Mouse (Mus musculus) granulocyte monocyte progenitor cell, adult 5-6 weeks (primary cell): Measurements from ENCODE around the gene Mpv17l2. TPM values are rescaled to one million over a fixed set of nuclear protein-coding genes. Genes with fewer than 3 reads are reported as not detected.

ENCODE experiments used
- ATAC-seq: replicated peaks from 2 replicates; pipeline ENCODE4 v1.8.0; 2016; ENCODE audit warnings: mild to moderate bottlenecking, moderate TSS enrichment, inconsistent platforms; ENCODE audit not compliant: poor library complexity, severe bottlenecking
- total RNA-seq, 2 experiments: library from RNA; stranded (forward) in 1 of 2; stranded (reverse) in 1 of 2; fragments of 200-712, 200-1000 nt in 1 of 2; fragments of >200 nt in 1 of 2; fragmentation: Nextera tagmentation in 1 of 2; gene quantifications; 2 replicates each; pipeline ENCODE4 v1.2.3; 2014 to 2017

Gene Mpv17l2
- total RNA-seq, 2 experiments from 2014 or later: 9.0 to 41.1 TPM

- ATAC-seq: peak; percentile 84
These were observed 30.8 kb downstream of the Mpv17l2 start for GRCm38 (mm10) chr8:70729808-70730475.

DNA sequence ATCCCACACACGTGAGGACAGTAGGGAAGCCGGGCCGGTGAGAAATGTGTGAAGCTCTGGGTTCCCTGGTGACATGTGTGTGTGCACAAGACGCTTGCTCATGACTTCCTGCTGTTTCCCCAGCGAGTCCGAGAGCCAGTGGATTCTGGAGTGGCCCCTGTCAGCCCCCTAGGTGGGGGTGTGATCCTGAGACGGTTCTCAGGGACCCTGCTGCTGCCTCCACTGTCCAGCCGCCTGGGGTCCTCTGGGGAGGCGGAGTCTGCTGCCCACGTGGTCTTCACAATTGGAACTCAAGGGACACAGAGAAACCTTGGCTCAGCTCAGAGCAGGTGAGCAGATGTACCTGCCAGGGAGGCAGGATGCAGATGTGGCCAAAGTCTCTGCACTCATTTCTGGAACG lies 34.0 kb downstream of the Mpv17l2 start:
- no peak for ATAC-seq

DNA sequence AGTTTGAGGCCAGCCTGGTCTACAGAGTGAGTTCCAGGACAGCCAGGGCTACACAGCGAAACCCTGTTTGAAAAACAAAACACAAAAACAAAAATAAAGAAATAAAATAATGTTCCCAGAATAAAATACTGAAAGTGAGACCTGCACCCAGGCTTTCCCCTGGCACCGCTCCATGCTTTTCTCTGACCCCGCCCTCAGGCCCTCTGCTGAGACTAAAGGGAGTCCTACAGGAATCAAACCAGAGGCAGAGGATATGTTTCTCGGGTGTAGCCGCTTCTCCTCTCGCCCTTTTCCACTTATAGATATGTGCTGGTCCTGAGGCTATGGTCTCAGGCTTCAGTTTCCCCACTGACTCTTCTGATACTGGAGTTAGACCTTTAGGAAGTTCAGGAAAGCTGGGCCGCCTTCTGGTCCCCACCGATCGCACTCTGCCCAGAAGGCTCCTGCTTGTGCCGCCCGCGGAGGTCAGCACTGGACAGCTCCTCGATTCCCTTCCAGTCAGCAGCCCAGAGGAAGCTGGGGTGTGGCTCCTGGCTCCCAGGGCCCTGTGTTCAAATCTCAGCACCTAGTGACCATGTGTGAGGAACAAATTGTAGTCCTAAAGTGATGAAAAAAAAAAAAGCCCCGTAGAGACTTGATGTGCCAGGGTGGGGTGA lies 34.8 kb downstream of the Mpv17l2 start:
- 0 out of 2 replicates have a peak, but pooled peaks have one; percentile 26 for ATAC-seq

DNA sequence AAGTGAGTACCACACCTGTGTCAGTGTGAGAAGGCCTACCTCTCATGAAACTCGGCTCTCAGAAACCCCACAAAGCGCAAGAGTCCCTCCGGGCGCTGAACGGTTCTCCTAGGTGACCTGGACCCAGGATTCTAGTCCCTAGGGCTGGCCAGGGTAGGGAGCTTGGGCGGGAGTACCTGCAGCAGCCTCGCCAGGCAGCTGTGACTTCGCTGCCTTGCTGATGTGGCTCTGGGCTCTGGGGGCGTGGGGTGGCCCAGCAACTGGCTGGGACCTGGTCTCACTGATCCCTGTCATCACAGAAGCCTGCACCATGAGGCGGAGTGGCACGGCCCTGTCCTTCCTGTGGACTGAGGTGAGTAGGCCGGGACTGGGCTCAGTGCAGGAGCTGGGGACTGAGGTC lies 36.5 kb downstream of the Mpv17l2 start:
- ATAC-seq: no peak

- ATAC-seq: no peak
These were observed 37.1 kb downstream of the Mpv17l2 start, which contains the start of gene Pde4c for GRCm38 (mm10) chr8:70723486-70724210. Gene Pde4c, plus strand, starts transcription at chr8:70723720.

- ATAC-seq: no peak
These were observed 39.1 kb downstream of the Mpv17l2 start for GRCm38 (mm10) chr8:70721601-70722000.

DNA sequence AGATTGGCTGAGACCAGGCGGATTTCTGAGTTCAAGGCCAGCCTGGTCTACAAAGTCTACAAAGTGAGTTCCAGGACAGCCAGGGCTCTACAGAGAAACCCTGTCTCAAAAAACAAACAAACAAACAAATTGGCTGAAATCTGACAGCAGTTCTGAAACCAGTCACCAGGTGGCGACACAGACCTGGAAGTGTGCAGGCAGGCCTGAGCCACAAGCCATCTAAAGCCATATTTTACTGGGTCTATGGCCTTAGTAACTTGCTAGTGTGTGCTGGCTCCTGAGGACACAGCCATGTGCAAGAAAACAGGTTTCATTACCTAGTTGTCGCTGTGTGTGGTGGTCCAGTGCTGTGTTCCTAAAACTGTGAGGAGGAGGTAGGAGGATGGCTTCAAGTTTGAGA lies 40.0 kb downstream of the Mpv17l2 start:
- peak; percentile 52 for ATAC-seq

DNA sequence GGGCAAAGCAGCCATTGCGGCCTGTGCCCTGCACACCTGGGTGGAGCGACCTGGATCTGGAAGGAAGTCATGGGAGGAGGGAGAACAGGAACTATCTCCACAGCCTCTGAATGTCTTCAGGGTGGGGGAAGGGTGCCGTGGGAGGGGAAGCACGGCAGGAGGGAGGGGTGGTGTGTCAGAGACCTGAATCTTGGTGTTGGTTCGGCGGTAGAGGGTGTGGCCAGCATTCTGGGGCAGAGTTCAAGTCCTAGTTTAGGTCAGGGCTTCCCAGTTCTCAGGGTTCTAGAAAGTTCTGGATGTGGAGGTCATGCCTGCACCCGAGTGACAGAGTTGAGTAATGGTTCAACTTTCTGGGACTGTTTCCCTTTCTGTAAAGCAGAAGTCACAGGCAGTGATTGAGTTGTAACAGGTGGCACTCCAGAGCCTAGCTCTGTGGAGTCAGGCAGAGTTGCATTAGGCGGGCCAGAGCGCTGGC lies 40.9 kb downstream of the Mpv17l2 start:
- ATAC-seq: peak; percentile 42

- ATAC-seq: peak; percentile 75
These were observed 42.4 kb downstream of the Mpv17l2 start, which contains the start of gene Gm3336 for GRCm38 (mm10) chr8:70718297-70718696. Gene Gm3336, plus strand, starts transcription at chr8:70718543.

DNA sequence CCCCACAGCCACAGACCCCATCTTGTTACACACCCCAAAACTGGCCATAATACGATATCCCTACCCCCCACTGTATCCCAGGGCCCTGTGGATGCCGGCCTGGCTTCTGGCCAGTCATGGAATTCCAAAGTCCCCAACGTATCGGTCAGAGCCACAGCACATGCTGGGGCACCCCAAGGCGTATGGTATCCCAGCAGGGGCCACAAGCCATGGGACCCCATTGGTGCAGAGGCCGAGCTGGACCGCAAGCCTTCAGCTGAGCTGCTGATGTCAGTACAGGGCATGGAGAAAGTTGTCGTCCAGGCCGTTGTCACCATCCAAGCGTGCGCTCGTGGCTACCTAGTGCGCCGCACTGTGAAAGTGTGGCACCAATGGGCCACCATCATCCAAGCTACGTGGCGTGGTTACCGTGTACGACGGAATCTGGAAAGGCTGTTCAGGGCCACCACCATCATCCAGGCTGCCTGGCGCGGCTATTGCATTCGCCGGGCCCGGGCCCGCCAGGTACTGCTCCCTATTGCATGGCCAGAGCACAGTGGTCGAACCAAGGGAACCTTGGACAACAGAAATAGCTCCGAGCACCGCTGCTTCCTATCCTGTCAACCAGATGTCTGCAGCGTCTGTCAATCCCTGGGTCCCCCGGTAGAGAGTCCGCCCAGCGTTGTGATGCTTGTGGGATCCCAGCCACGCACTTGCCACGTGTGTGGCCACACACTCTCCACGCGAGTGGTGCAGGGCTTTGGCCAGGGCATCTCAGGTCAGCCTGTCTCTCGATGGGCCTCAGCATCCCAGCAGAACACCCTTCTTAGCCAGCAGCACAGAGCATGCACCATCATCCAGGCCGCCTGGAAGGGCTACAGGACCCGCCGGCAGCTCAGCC lies 44.0 kb downstream of the Mpv17l2 start:
- ATAC-seq: no peak

DNA sequence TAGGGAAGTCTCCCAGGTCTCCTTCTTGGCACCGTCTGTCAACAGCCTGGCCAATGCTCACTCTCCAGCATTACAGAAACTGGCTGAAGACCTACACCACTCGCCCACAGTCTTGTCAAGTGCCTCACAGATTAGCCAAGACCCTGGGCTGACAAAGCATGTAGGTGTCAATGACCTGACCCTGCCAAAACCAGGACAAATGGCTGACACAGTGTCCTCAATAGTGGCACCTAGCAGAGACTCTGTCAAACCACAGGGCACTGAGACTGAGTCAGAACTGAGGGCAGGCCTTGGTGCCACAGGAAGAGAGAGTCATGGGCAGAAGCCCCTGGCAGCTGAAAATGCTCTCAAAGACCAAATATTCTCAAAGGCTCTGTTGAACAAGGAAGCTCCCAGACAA lies 45.7 kb downstream of the Mpv17l2 start:
- no peak for ATAC-seq

- no peak for ATAC-seq
These were observed 46.8 kb downstream of the Mpv17l2 start for GRCm38 (mm10) chr8:70713991-70714390.

- no peak for ATAC-seq
These were observed 49.7 kb downstream of the Mpv17l2 start for GRCm38 (mm10) chr8:70711041-70711440.

GRCm38 (mm10) chr8:70710296-70710695 lies 50.5 kb downstream of the Mpv17l2 start:
- ATAC-seq: no peak

- ATAC-seq: no peak
These were observed 51.0 kb downstream of the Mpv17l2 start for GRCm38 (mm10) chr8:70709794-70710193.

Other genes with a start within 250 kb of the Mpv17l2 start
- gene Fkbp8, start 233.2 kb downstream of the Mpv17l2 start, total RNA-seq (2014; fragmentation: Nextera tagmentation): 113 and 149 TPM in 2 replicates
- 107 and 118 TPM in 2 replicates for gene Fkbp8, start 233.2 kb downstream of the Mpv17l2 start, total RNA-seq (2017)
- gene Kxd1, start 233.0 kb downstream of the Mpv17l2 start, total RNA-seq (2014; fragmentation: Nextera tagmentation): 83.7 and 84.5 TPM in 2 replicates
- gene Kxd1, start 233.0 kb downstream of the Mpv17l2 start, total RNA-seq (2017): 68.7 and 74.4 TPM in 2 replicates
- 11.7 and 13.6 TPM in 2 replicates for gene Ell, start 221.5 kb downstream of the Mpv17l2 start, total RNA-seq (2014; fragmentation: Nextera tagmentation)
- gene Ell, start 221.5 kb downstream of the Mpv17l2 start, total RNA-seq (2017): 5.5 and 5.7 TPM in 2 replicates
- gene Isyna1, start 166.6 kb downstream of the Mpv17l2 start, total RNA-seq (2014; fragmentation: Nextera tagmentation): 30.8 and 66.6 TPM in 2 replicates
- 35.2 and 38.6 TPM in 2 replicates for gene Isyna1, start 166.6 kb downstream of the Mpv17l2 start, total RNA-seq (2017)
- gene Ssbp4, start 152.1 kb downstream of the Mpv17l2 start, total RNA-seq (2014; fragmentation: Nextera tagmentation): 53.8 and 75.4 TPM in 2 replicates
- gene Ssbp4, start 152.1 kb downstream of the Mpv17l2 start, total RNA-seq (2017): 35.2 and 87.9 TPM in 2 replicates
- gene Lrrc25, start 144.8 kb downstream of the Mpv17l2 start, total RNA-seq (2014; fragmentation: Nextera tagmentation): 2.9 and 5.2 TPM in 2 replicates
- 1.1 and 3.1 TPM in 2 replicates for gene Lrrc25, start 144.8 kb downstream of the Mpv17l2 start, total RNA-seq (2017)
- not detected in 2 replicates for gene Gdf15, start 128.5 kb downstream of the Mpv17l2 start, total RNA-seq (2014; fragmentation: Nextera tagmentation)
- gene Gdf15, start 128.5 kb downstream of the Mpv17l2 start, total RNA-seq (2017): 0.67 TPM in 1 of 2 replicates, not detected in the other
- gene Pgpep1, start 100.6 kb downstream of the Mpv17l2 start, total RNA-seq (2014; fragmentation: Nextera tagmentation): 8.5 and 31.0 TPM in 2 replicates
- gene Pgpep1, start 100.6 kb downstream of the Mpv17l2 start, total RNA-seq (2017): 6.5 and 6.9 TPM in 2 replicates
- 187 and 226 TPM in 2 replicates for gene Lsm4, start 87.7 kb downstream of the Mpv17l2 start, total RNA-seq (2014; fragmentation: Nextera tagmentation)
- gene Lsm4, start 87.7 kb downstream of the Mpv17l2 start, total RNA-seq (2017): 247 and 312 TPM in 2 replicates
- 7.7 and 12.3 TPM in 2 replicates for gene Jund, start 62.0 kb downstream of the Mpv17l2 start, total RNA-seq (2014; fragmentation: Nextera tagmentation)
- 24.6 and 27.0 TPM in 2 replicates for gene Jund, start 62.0 kb downstream of the Mpv17l2 start, total RNA-seq (2017)
- not detected in 2 replicates for gene Iqcn, start 57.5 kb downstream of the Mpv17l2 start, total RNA-seq (2014; fragmentation: Nextera tagmentation)
- gene Iqcn, start 57.5 kb downstream of the Mpv17l2 start, total RNA-seq (2017): not detected in 2 replicates
- not detected in 2 replicates for gene Gm3336, start 42.4 kb downstream of the Mpv17l2 start, total RNA-seq (2014; fragmentation: Nextera tagmentation)
- gene Gm3336, start 42.4 kb downstream of the Mpv17l2 start, total RNA-seq (2017): not detected in 2 replicates
- gene Pde4c, start 37.2 kb downstream of the Mpv17l2 start, total RNA-seq (2014; fragmentation: Nextera tagmentation): not detected in 2 replicates
- gene Pde4c, start 37.2 kb downstream of the Mpv17l2 start, total RNA-seq (2017): not detected in 2 replicates
- 5.5 and 10.8 TPM in 2 replicates for gene Rab3a, start 6.3 kb downstream of the Mpv17l2 start, total RNA-seq (2014; fragmentation: Nextera tagmentation)
- gene Rab3a, start 6.3 kb downstream of the Mpv17l2 start, total RNA-seq (2017): 0.34 and 1.6 TPM in 2 replicates
- 6.6 and 14.0 TPM in 2 replicates for gene Pik3r2, start 15.8 kb upstream of the Mpv17l2 start, total RNA-seq (2014; fragmentation: Nextera tagmentation)
- 12.1 and 16.6 TPM in 2 replicates for gene Pik3r2, start 15.8 kb upstream of the Mpv17l2 start, total RNA-seq (2017)
- gene Mast3, start 44.1 kb upstream of the Mpv17l2 start, total RNA-seq (2014; fragmentation: Nextera tagmentation): 74.8 and 78.5 TPM in 2 replicates
- gene Mast3, start 44.1 kb upstream of the Mpv17l2 start, total RNA-seq (2017): 12.4 and 12.5 TPM in 2 replicates
- gene Il12rb1, start 47.5 kb upstream of the Mpv17l2 start, total RNA-seq (2014; fragmentation: Nextera tagmentation): 0.24 and 0.62 TPM in 2 replicates
- 0.52 and 1.4 TPM in 2 replicates for gene Il12rb1, start 47.5 kb upstream of the Mpv17l2 start, total RNA-seq (2017)
- gene Arrdc2, start 78.8 kb upstream of the Mpv17l2 start, total RNA-seq (2014; fragmentation: Nextera tagmentation): 5.0 and 16.1 TPM in 2 replicates
- 4.7 and 8.7 TPM in 2 replicates for gene Arrdc2, start 78.8 kb upstream of the Mpv17l2 start, total RNA-seq (2017)
- 0.30 and 0.49 TPM in 2 replicates for gene Kcnn1, start 102.3 kb upstream of the Mpv17l2 start, total RNA-seq (2014; fragmentation: Nextera tagmentation)
- 0.90 and 3.5 TPM in 2 replicates for gene Kcnn1, start 102.3 kb upstream of the Mpv17l2 start, total RNA-seq (2017)
- 19.4 and 22.3 TPM in 2 replicates for gene Ccdc124, start 113.0 kb upstream of the Mpv17l2 start, total RNA-seq (2014; fragmentation: Nextera tagmentation)
- 35.9 and 38.9 TPM in 2 replicates for gene Ccdc124, start 113.0 kb upstream of the Mpv17l2 start, total RNA-seq (2017)
- not detected in 2 replicates for gene Slc5a5, start 131.8 kb upstream of the Mpv17l2 start, total RNA-seq (2014; fragmentation: Nextera tagmentation)
- gene Slc5a5, start 131.8 kb upstream of the Mpv17l2 start, total RNA-seq (2017): 0.15 TPM in 1 of 2 replicates, not detected in the other
- 5,658 and 6,549 TPM in 2 replicates for gene Rpl18a, start 136.5 kb upstream of the Mpv17l2 start, total RNA-seq (2014; fragmentation: Nextera tagmentation)
- 2,742 and 3,425 TPM in 2 replicates for gene Rpl18a, start 136.5 kb upstream of the Mpv17l2 start, total RNA-seq (2017)
- 12.1 and 24.0 TPM in 2 replicates for gene Map1s, start 145.0 kb upstream of the Mpv17l2 start, total RNA-seq (2014; fragmentation: Nextera tagmentation)
- gene Map1s, start 145.0 kb upstream of the Mpv17l2 start, total RNA-seq (2017): 7.4 and 7.6 TPM in 2 replicates